Mouse (Mus musculus): ENCODE measurements around the gene Ltbr. TPM values are rescaled to one million over a fixed set of nuclear protein-coding genes. Genes with fewer than 3 reads are reported as not detected.
A peak's percentile ranks its signal among the peaks of the same experiment; 100 is the strongest.

The Ltbr gene
- polyA plus RNA-seq, 1 experiment, result 8.0 TPM

DNA sequence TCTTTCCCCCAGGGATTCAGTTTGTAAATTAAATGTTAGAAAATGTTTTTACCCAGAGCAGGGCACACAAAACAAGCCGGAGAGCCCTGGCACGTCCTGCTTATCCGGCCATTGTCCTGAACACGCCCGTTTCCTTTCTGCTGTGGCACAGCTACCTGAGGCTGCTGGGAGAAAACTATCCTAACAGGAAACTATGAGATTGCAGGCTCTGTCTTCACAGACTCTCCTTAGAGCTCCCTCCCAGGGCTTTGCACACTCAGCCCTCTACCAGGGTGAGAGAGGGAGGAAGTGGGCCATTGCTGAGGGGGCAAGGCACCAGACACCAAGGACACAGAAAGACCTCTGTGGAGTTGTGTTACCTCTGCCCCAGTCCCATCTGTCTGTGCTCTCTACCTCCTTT is 26.6 kb upstream of the Ltbr start:
- Histone ChIP-seq H3K27ac (ENCODE audit: insufficient read depth, low read length) (no peak overlapping the region), H3K36me3 (ENCODE audit: control insufficient read depth, insufficient read depth, low read length, poor library complexity, severe bottlenecking) (no peaks in the 10 kb centered on the region), H3K9me3 (replicated peaks; ENCODE audit: control insufficient read depth, insufficient read depth, low read length, poor library complexity, severe bottlenecking) (no peaks in the 10 kb centered on the region), H3K4me3 (ENCODE audit: low read depth, low read length) (no peak overlapping the region), H3K4me1 (ENCODE audit: control insufficient read depth, insufficient read depth, low read length) (peaks cover 6% of the 10 kb centered on the region), H3K27me3 (ENCODE audit: control insufficient read depth, insufficient read depth, low read length, poor library complexity, severe bottlenecking) (no peaks in the 10 kb centered on the region), H3K9ac (ENCODE audit: low read depth, poor library complexity, severe bottlenecking) (no peak overlapping the region)
- no peak for TF ChIP-seq CTCF (IDR thresholded peaks at IDR 0.05; ENCODE audit: low read depth, low read length)
- TF ChIP-seq POLR2A (IDR thresholded peaks at IDR 0.05; ENCODE audit: insufficient read depth, low read length), result no peak
- TF ChIP-seq EP300 (IDR thresholded peaks at IDR 0.05; ENCODE audit: insufficient read depth, low read depth, low read length), result no peak

- H3K4me1 ChIP-seq (ENCODE audit: control insufficient read depth, insufficient read depth, low read length), result peaks cover 2% of the 10 kb centered on the region
- TF ChIP-seq CTCF (IDR thresholded peaks at IDR 0.05; ENCODE audit: low read depth, low read length) (no peak), POLR2A (IDR thresholded peaks at IDR 0.05; ENCODE audit: insufficient read depth, low read length) (no peak), EP300 (IDR thresholded peaks at IDR 0.05; ENCODE audit: insufficient read depth, low read depth, low read length) (no peak)
- no peak overlapping the region for H3K4me3 ChIP-seq (ENCODE audit: low read depth, low read length)
- no peaks in the 10 kb centered on the region for H3K27me3 ChIP-seq (ENCODE audit: control insufficient read depth, insufficient read depth, low read length, poor library complexity, severe bottlenecking)
- H3K9me3 ChIP-seq (replicated peaks; ENCODE audit: control insufficient read depth, insufficient read depth, low read length, poor library complexity, severe bottlenecking), result no peaks in the 10 kb centered on the region
- no peak overlapping the region for H3K27ac ChIP-seq (ENCODE audit: insufficient read depth, low read length)
- no peaks in the 10 kb centered on the region for H3K36me3 ChIP-seq (ENCODE audit: control insufficient read depth, insufficient read depth, low read length, poor library complexity, severe bottlenecking)
- H3K9ac ChIP-seq (ENCODE audit: low read depth, poor library complexity, severe bottlenecking), result no peak overlapping the region
Measured at GRCm38 (mm10) chr6:125338791-125339660, 25.3 kb upstream of the Ltbr start.

DNA sequence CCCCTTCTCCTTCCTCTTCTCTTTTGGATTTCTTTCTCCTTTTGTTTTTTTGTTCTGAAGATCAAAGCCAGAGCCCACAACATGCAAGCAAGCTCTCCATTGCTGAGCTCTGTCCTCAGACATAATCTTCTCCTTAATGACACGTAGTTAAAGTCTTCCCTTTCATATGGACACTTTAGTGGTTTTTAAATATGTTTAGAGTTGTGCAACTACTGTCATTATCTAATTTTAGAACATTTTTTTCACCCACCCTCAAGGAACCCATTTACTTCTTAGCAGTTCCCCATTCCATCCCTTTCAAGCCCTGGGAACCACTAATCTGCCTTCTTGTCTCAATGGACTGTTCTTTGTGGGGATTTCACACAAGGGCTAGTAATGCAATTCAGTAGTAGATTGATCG is 20.7 kb upstream of the Ltbr start:
- TF ChIP-seq CTCF (IDR thresholded peaks at IDR 0.05; ENCODE audit: low read depth, low read length), result no peak
- TF ChIP-seq EP300 (IDR thresholded peaks at IDR 0.05; ENCODE audit: insufficient read depth, low read depth, low read length), result no peak
- TF ChIP-seq POLR2A (IDR thresholded peaks at IDR 0.05; ENCODE audit: insufficient read depth, low read length), result no peak
- no peaks in the 10 kb centered on the region for H3K36me3 ChIP-seq (ENCODE audit: control insufficient read depth, insufficient read depth, low read length, poor library complexity, severe bottlenecking)
- H3K4me1 ChIP-seq (ENCODE audit: control insufficient read depth, insufficient read depth, low read length), result no peaks in the 10 kb centered on the region
- no peak overlapping the region for H3K4me3 ChIP-seq (ENCODE audit: low read depth, low read length)
- no peaks in the 10 kb centered on the region for H3K9me3 ChIP-seq (replicated peaks; ENCODE audit: control insufficient read depth, insufficient read depth, low read length, poor library complexity, severe bottlenecking)
- H3K27ac ChIP-seq (ENCODE audit: insufficient read depth, low read length), result no peak overlapping the region
- no peaks in the 10 kb centered on the region for H3K27me3 ChIP-seq (ENCODE audit: control insufficient read depth, insufficient read depth, low read length, poor library complexity, severe bottlenecking)
- H3K9ac ChIP-seq (ENCODE audit: low read depth, poor library complexity, severe bottlenecking), result no peak overlapping the region

- TF ChIP-seq POLR2A (IDR thresholded peaks at IDR 0.05; ENCODE audit: insufficient read depth, low read length), result no peak
- no peak for TF ChIP-seq EP300 (IDR thresholded peaks at IDR 0.05; ENCODE audit: insufficient read depth, low read depth, low read length)
- no peak for TF ChIP-seq CTCF (IDR thresholded peaks at IDR 0.05; ENCODE audit: low read depth, low read length)
- no peak overlapping the region for H3K27ac ChIP-seq (ENCODE audit: insufficient read depth, low read length)
- no peaks in the 10 kb centered on the region for H3K36me3 ChIP-seq (ENCODE audit: control insufficient read depth, insufficient read depth, low read length, poor library complexity, severe bottlenecking)
- no peak overlapping the region for H3K4me3 ChIP-seq (ENCODE audit: low read depth, low read length)
- H3K9me3 ChIP-seq (replicated peaks; ENCODE audit: control insufficient read depth, insufficient read depth, low read length, poor library complexity, severe bottlenecking), result no peaks in the 10 kb centered on the region
- no peak overlapping the region for H3K9ac ChIP-seq (ENCODE audit: low read depth, poor library complexity, severe bottlenecking)
- no peaks in the 10 kb centered on the region for H3K27me3 ChIP-seq (ENCODE audit: control insufficient read depth, insufficient read depth, low read length, poor library complexity, severe bottlenecking)
- H3K4me1 ChIP-seq (ENCODE audit: control insufficient read depth, insufficient read depth, low read length), result no peaks in the 10 kb centered on the region
Measured at GRCm38 (mm10) chr6:125333112-125333899, 19.6 kb upstream of the Ltbr start.

- Histone ChIP-seq H3K36me3 (ENCODE audit: control insufficient read depth, insufficient read depth, low read length, poor library complexity, severe bottlenecking) (no peaks in the 10 kb centered on the region), H3K9me3 (replicated peaks; ENCODE audit: control insufficient read depth, insufficient read depth, low read length, poor library complexity, severe bottlenecking) (no peaks in the 10 kb centered on the region), H3K27ac (ENCODE audit: insufficient read depth, low read length) (no peak overlapping the region), H3K27me3 (ENCODE audit: control insufficient read depth, insufficient read depth, low read length, poor library complexity, severe bottlenecking) (no peaks in the 10 kb centered on the region), H3K4me3 (ENCODE audit: low read depth, low read length) (peak overlapping the region; percentile 50), H3K4me1 (ENCODE audit: control insufficient read depth, insufficient read depth, low read length) (no peaks in the 10 kb centered on the region), H3K9ac (ENCODE audit: low read depth, poor library complexity, severe bottlenecking) (peak overlapping the region; percentile 76)
- TF ChIP-seq POLR2A (IDR thresholded peaks at IDR 0.05; ENCODE audit: insufficient read depth, low read length) (peak; percentile 50), EP300 (IDR thresholded peaks at IDR 0.05; ENCODE audit: insufficient read depth, low read depth, low read length) (0 out of 2 replicates have a peak, but pooled peaks have one; percentile 22), CTCF (IDR thresholded peaks at IDR 0.05; ENCODE audit: low read depth, low read length) (no peak)
Measured at GRCm38 (mm10) chr6:125330626-125331326, 17.1 kb upstream of the Ltbr start.
